Comparison of ENCODE assay signal across 10 mouse cellular contexts in the genomic region with DNA sequence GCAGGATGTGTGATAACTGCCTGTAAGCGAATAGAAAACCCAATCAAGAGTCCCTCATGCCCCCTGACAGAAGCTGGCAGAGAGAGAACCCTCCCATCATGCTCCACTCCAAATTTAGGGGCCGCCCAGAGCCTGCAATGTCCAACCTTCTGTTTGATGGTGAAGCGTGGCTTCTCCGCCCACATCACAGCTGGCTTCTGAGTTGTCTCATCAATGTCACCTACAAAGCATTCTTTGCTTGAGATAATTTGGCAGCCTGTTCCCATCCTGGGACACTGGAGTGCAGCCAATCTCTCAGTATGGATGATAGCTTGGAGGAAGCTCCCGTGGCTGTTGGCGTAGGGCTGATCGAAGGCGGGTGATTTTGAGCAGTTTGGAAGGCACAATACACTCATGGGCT. TPM values are rescaled to one million over a fixed set of nuclear protein-coding genes. Genes with fewer than 3 reads are reported as not detected.
DNase-seq lines count a peak whose midpoint lies in the region; ATAC-seq lines count a peak whose summit lies in the region.
"Had no signal": no experiment of that assay in that cellular context is flagged by ENCODE, and none has a peak within 500 bp of the region (broad histone marks: within the 10 kb centered on the region; RNA-seq: fewer than 3 reads in every experiment).

No protein-coding gene starts in this region.

- peak; percentile 22 for DNase-seq in retina, postnatal 1 day
- no peak for DNase-seq in retina, embryonic 14.5 days (ENCODE audit: low spot score)
- peak; percentile 21 to 31 for DNase-seq in left cerebral cortex, postnatal 10 days (ENCODE audit: extremely low spot score in 1 of 2, low spot score in 2 of 2)
- DNase-seq in testis, postnatal 14 days (ENCODE audit: low spot score), result peak; percentile 16
- no peak for DNase-seq in spleen, postnatal 14 days (ENCODE audit: low spot score in 2 of 2)
- DNase-seq in adrenal gland, adult 8-10 months, result no peak
- DNase-seq: embryo, embryonic 11 days; kidney, adult 18-20 months had no signal

- peaks cover 4% of the 10 kb centered on the region in 2 experiments; a peak in 1 of 4 replicates for H3K4me1 ChIP-seq in heart, embryonic 14.5 days (ENCODE audit: control insufficient read depth in 2 of 2, insufficient read depth in 2 of 2, low read length in 2 of 2)
- no peaks in the 10 kb centered on the region for H3K4me1 ChIP-seq in midbrain, embryonic 13.5 days (replicated peaks)

- H3K9me3 ChIP-seq in heart, embryonic 14.5 days (ENCODE audit: control insufficient read depth, low read length), result no peaks in the 10 kb centered on the region
- no peaks in the 10 kb centered on the region for H3K9me3 ChIP-seq in midbrain, embryonic 13.5 days

- H3K9ac ChIP-seq in heart, embryonic 14.5 days (ENCODE audit: low read length), result no peak overlapping the region
- H3K9ac ChIP-seq in midbrain, embryonic 13.5 days (replicated peaks), result no peak overlapping the region

- H3K27me3 ChIP-seq in heart, embryonic 14.5 days (ENCODE audit: control insufficient read depth, insufficient read depth, low read length), result no peaks in the 10 kb centered on the region
- H3K27me3 ChIP-seq in midbrain, embryonic 13.5 days, result no peaks in the 10 kb centered on the region

- intact Hi-C loops in left cerebral cortex, postnatal 10 days (cut with DNase I), result no loop called here

- no peak overlapping the region for H3K4me3 ChIP-seq in heart, embryonic 14.5 days (ENCODE audit: control insufficient read depth in 1 of 2, insufficient read depth in 1 of 2, low read depth in 1 of 2, low read length in 2 of 2)
- H3K4me3 ChIP-seq in midbrain, embryonic 13.5 days (replicated peaks), result no peak overlapping the region

- 0 out of 4 replicates have a peak overlapping the region, but pooled peaks have one; percentile 19 to 23 for H3K27ac ChIP-seq in heart, embryonic 14.5 days (replicated peaks in 1 of 2; ENCODE audit: control insufficient read depth in 1 of 2, insufficient read depth in 1 of 2, low read depth in 2 of 2, low read length in 2 of 2)
- no peak overlapping the region for H3K27ac ChIP-seq in midbrain, embryonic 13.5 days

- peak; percentile 21; the same call in 1 of the 2 replicates for ATAC-seq in heart, embryonic 14.5 days (ENCODE audit: insufficient number of reproducible peaks, insufficient read depth, low FRiP score, low read depth)
- ATAC-seq in midbrain, embryonic 13.5 days, result no peak

- peak overlapping the region; percentile 40 for H3K4me2 ChIP-seq in heart, embryonic 14.5 days (ENCODE audit: low read length)
- H3K4me2 ChIP-seq in midbrain, embryonic 13.5 days (replicated peaks), result no peak overlapping the region

- H3K36me3 ChIP-seq in heart, embryonic 14.5 days (ENCODE audit: control insufficient read depth, insufficient read depth, low read length), result no peaks in the 10 kb centered on the region
- no peaks in the 10 kb centered on the region for H3K36me3 ChIP-seq in midbrain, embryonic 13.5 days

- 18% methylated on average over 8 of the region's 8 CpGs for WGBS in heart, embryonic 14.5 days
- WGBS in midbrain, embryonic 13.5 days, result 86% methylated on average over 8 of the region's 8 CpGs

RNA-seq across cellular contexts. Expression of a gene that starts 34.9 kb away (rescaled TPM):
- polyA plus RNA-seq in heart, embryonic 14.5 days (2014; fragmentation: Nextera tagmentation; extraction: Ambion mirVana), result 0.09 and 0.14 TPM in 2 replicates
- 10 to 100 TPM; 27.0 to 27.5 TPM for total RNA-seq in left cerebral cortex, postnatal 10 days (2021)
- polyA plus RNA-seq in midbrain, embryonic 13.5 days (2015; fragmentation: Nextera tagmentation; extraction: Ambion mirVana), result 0.14 and 0.23 TPM in 2 replicates
- total RNA-seq in adrenal gland, adult 8-10 months (2022), result under 1 TPM in 3 of 4 experiments, not detected in 1; 0.03 to 0.12 (median 0.10) TPM

Comparison
In these comparisons a context has a peak if more than half of its experiments do, and no peak if none do; other contexts are left out.
1. DNase-seq: peak in retina, postnatal 1 day (single experiment), left cerebral cortex, postnatal 10 days (2 of 2) and testis, postnatal 14 days (single experiment); none in retina, embryonic 14.5 days (single experiment), spleen, postnatal 14 days (0 of 2) and adrenal gland, adult 8-10 months (single experiment).
2. RNA of a gene that starts 34.9 kb away (total RNA-seq): 27.0 to 27.5 TPM in left cerebral cortex, postnatal 10 days; 0.03 to 0.12 TPM in adrenal gland, adult 8-10 months; every median in the first group is over 10 times any median in the second.